7 mouse cellular contexts compared by ENCODE assay signal in genomic region chr19:21799410-21800373, GRCm38 (mm10). TPM values are rescaled to one million over a fixed set of nuclear protein-coding genes. Genes with fewer than 3 reads are reported as not detected.
DNase-seq lines count a peak whose midpoint lies in the region; ATAC-seq and TF ChIP-seq lines count a peak whose summit lies in the region.

No protein-coding gene starts in this region.

- no peaks in the 10 kb centered on the region for H3K9me3 ChIP-seq in lung, embryonic 14.5 days (ENCODE audit: low read depth, low read length)

- peaks cover 62% of the 10 kb centered on the region for H3K36me3 ChIP-seq in lung, embryonic 14.5 days (ENCODE audit: insufficient read depth)

- H3K9ac ChIP-seq in lung, embryonic 14.5 days: no peak overlapping the region

- H3K4me3 ChIP-seq in lung, embryonic 14.5 days (ENCODE audit: low read depth, low read length): no peak overlapping the region

- WGBS in lung, embryonic 14.5 days: 61% methylated on average over 13 of the region's 13 CpGs

- DNase-seq in lung, embryonic 14.5 days: peak; percentile 45
- no peak for DNase-seq in lung, postnatal 36 days
- peak; percentile 44 for DNase-seq in liver
- peak; percentile 38 for DNase-seq in retina, embryonic 14.5 days (ENCODE audit: low spot score)
- no peak for DNase-seq in spleen, adult 12 weeks (ENCODE audit: low spot score)
- no peak for DNase-seq in thymus, postnatal 14 days

- no peak overlapping the region for H3K4me2 ChIP-seq in lung, embryonic 14.5 days

- no peak for TF ChIP-seq CTCF in lung, embryonic 14.5 days (IDR thresholded peaks at IDR 0.05; ENCODE audit: low read depth)

- ATAC-seq in lung, embryonic 14.5 days (ENCODE audit: insufficient read depth): peak; percentile 54; the same call in 1 of the 2 replicates
- ATAC-seq in erythroblast, adult 5-6 weeks (replicated peaks; ENCODE audit: low FRiP score, poor library complexity, severe bottlenecking): peak; percentile 46

- no peaks in the 10 kb centered on the region for H3K4me1 ChIP-seq in lung, embryonic 14.5 days (ENCODE audit: insufficient read depth)

- no peaks in the 10 kb centered on the region for H3K27me3 ChIP-seq in lung, embryonic 14.5 days (ENCODE audit: insufficient read depth, low read length)

- H3K27ac ChIP-seq in lung, embryonic 14.5 days (ENCODE audit: low read depth): peak overlapping the region; percentile 21; the same call in 1 of the 2 replicates

RNA-seq across cellular contexts. Expression of gene Cemip2, which starts 21.6 kb away (rescaled TPM):
- polyA plus RNA-seq in lung, embryonic 14.5 days (2014; fragmentation: Nextera tagmentation; extraction: Ambion mirVana): 31.5 and 32.3 TPM in 2 replicates
- total RNA-seq in erythroblast, adult 5-6 weeks (2015; ENCODE audit: low replicate concordance): 1.5 and 5.0 TPM in 2 replicates
- total RNA-seq in erythroblast, adult 5-6 weeks (2017; ENCODE audit: low replicate concordance): 5.2 and 6.0 TPM in 2 replicates

Comparison
In these comparisons a context has a peak if more than half of its experiments do, and no peak if none do; other contexts are left out.
1. DNase-seq: peak in lung, embryonic 14.5 days (single experiment), liver (single experiment) and retina, embryonic 14.5 days (single experiment); none in lung, postnatal 36 days (single experiment), spleen, adult 12 weeks (single experiment) and thymus, postnatal 14 days (single experiment).